Mouse (Mus musculus) neural tube, embryonic 15.5 days (tissue): ENCODE measurements around the gene Plk4. TPM values are rescaled to one million over a fixed set of nuclear protein-coding genes. Genes with fewer than 3 reads are reported as not detected.
"Not testable (repeated sequence)": the region's sequence is repeated elsewhere in the genome, so short reads cannot be mapped to it uniquely, and the experiment has no call there.

Experiments used
- ATAC-seq: fragments of 200-750 bp; cut with Nextera tagmentation; 2 replicates; pipeline ENCODE4 v1.8.0; 2017; ENCODE audit warnings: mild to moderate bottlenecking, moderate TSS enrichment, moderate library complexity; ENCODE audit not compliant: low FRiP score
- H3K27ac ChIP-seq: fragments of 300-500 bp; sonication (generic); replicated peaks from 2 replicates; pipeline ENCODE4 v1.5.1; 2015; ENCODE audit warnings: mild to moderate bottlenecking, inconsistent platforms
- H3K27me3 ChIP-seq: fragments of 300-500 bp; sonication (generic); replicated peaks from 2 replicates; pipeline ENCODE4 v1.6.1; 2015; ENCODE audit warnings: inconsistent platforms
- H3K36me3 ChIP-seq: fragments of 300-500 bp; sonication (generic); 2 replicates; pipeline ENCODE4 v1.6.1; 2015; ENCODE audit warnings: inconsistent platforms
- H3K4me1 ChIP-seq: fragments of 300-500 bp; sonication (generic); 2 replicates; pipeline ENCODE4 v1.6.1; 2015; ENCODE audit warnings: inconsistent platforms
- H3K4me2 ChIP-seq: fragments of 300-500 bp; sonication (generic); 2 replicates; pipeline ENCODE4 v1.6.1; 2015; ENCODE audit warnings: inconsistent platforms, mild to moderate bottlenecking, moderate library complexity
- H3K4me3 ChIP-seq: fragments of 300-500 bp; sonication (generic); replicated peaks from 2 replicates; pipeline ENCODE4 v1.5.1; 2015; ENCODE audit warnings: mild to moderate bottlenecking, inconsistent platforms
- H3K9ac ChIP-seq: fragments of 300-500 bp; sonication (generic); replicated peaks from 2 replicates; pipeline ENCODE4 v1.6.1; 2015; ENCODE audit warnings: mild to moderate bottlenecking, inconsistent platforms
- H3K9me3 ChIP-seq: fragments of 300-500 bp; sonication (generic); replicated peaks from 2 replicates; pipeline ENCODE4 v1.6.1; 2016; ENCODE audit warnings: inconsistent platforms
- WGBS: fragments of 180-500 bp; shearing (Covaris S2); methylation state at CpG from one replicate; pipeline ENCODE4 v1.1.7; 2015; ENCODE audit warnings: mixed read lengths; 5-methylcytosine and 5-hydroxymethylcytosine counted together
- polyA plus RNA-seq: library from polyadenylated mRNA; unstranded; fragments of >200 nt; fragmentation: Nextera tagmentation; extraction: Ambion mirVana; gene quantifications from 2 replicates; pipeline ENCODE4 v1.2.1, GENCODE M21; 2015

Plk4 gene
- polyA plus RNA-seq, 1 experiment from 2014 or later = 13.2 TPM

DNA sequence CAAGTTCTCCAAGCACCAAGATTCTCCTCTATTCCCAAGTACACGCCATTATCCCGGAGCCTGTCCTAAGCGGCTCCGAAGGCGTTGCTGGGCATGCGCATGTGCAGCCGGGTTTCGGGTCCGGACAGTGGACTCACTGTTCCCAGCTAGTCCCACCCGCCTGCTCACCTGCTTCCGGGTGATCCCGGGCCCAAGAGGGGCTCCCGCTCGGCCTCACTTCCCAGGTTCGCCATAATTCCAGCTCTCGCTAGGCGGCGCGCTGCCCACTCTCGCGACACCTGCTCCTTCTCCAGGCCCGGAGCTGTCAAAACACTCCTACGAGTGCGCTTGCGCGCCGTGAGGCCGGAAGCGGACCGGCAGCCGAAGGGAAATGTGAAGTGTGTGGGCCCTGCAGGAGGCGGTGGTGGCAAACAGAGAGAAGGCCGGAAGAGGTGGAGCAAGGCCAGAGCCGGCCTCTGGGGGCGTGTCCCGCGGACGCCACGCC lies 46.7 kb downstream of the Plk4 start, which contains the start of gene Mfsd8:
TSS of gene Mfsd8 (minus strand) at position 414 of the 484 bp plus-strand sequence.
- 2% methylated on average over 39 of the region's 39 CpGs for WGBS
- Histone ChIP-seq H3K4me3 (peak within 1 kb of the TSS; percentile 52), H3K27ac (peak within 1 kb of the TSS; percentile 83), H3K9ac (peak within 1 kb of the TSS; percentile 55), H3K4me2 (peak within 1 kb of the TSS; percentile 68)
- not testable (repeated sequence) for H3K9me3 ChIP-seq, H3K4me1 ChIP-seq, H3K27me3 ChIP-seq, H3K36me3 ChIP-seq
- ATAC-seq = peak; percentile 99

DNA sequence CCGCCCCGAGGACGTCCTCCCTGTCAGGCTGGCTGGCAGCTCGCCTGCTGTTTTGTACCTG lies 47.0 kb downstream of the Plk4 start, which contains the start of gene Abhd18:
TSS of gene Abhd18 (plus strand) at position 14 of the 61 bp plus-strand sequence.
- 0% methylated on average over 1 of the region's 4 CpGs for whole genome bisulfite sequencing
- peak within 1 kb of the TSS; percentile 68 for H3K4me2 ChIP-seq
- H3K27me3 ChIP-seq, H3K9me3 ChIP-seq, H3K4me1 ChIP-seq, H3K36me3 ChIP-seq, ATAC-seq: not testable (repeated sequence)
- H3K27ac ChIP-seq = peak within 1 kb of the TSS; percentile 83
- H3K4me3 ChIP-seq = peak within 1 kb of the TSS; percentile 52
- peak within 1 kb of the TSS; percentile 55 for H3K9ac ChIP-seq

DNA sequence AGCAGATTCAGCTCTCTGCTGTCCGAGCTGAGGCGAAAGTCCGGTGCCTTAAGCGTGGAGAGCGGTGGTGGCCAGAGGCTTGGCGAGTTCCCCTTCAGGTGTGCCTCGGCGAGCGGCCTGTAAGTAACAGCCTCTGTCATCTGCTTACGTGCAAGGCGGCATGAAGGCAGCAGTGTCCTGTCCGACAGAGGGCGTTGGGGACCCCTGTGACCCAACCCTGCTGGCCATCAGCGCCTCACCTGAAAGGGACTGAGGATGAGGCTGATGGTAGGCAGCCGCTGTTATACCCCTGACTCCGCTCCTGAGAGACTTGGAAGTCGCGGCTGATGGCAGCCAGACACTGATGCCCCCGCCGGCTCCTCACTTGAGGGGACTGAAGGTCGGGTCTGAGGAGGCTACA lies 47.2 kb downstream of the Plk4 start:
- Histone ChIP-seq H3K4me2 (peak overlapping the region; percentile 68), H3K27ac (peak overlapping the region; percentile 77), H3K9ac (peak overlapping the region; percentile 55), H3K4me3 (peak overlapping the region; percentile 52)
- not testable (repeated sequence) for H3K27me3 ChIP-seq, ATAC-seq, H3K36me3 ChIP-seq, H3K4me1 ChIP-seq, H3K9me3 ChIP-seq
- under 1% methylated on average over 19 of the region's 21 CpGs for WGBS

DNA sequence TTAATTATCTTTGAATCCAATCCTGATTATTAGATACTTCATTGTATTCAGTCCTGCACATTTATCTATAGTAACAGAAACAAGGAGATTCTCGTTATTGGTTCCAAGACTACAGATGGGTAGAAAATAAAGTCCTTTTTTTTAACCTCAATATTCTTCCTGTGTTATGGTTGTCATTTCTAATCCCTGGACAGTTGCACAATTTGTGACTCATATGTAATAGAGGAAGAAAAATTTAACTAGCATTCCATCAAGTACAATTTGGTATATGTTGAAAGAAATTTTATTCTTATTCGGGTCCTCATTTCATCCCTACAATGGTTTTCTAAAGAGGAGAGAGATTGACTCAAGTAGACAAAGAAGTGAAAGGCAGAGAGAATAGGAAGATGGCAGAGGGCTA lies 48.1 kb downstream of the Plk4 start:
- H3K27me3 ChIP-seq, H3K9me3 ChIP-seq, H3K36me3 ChIP-seq, H3K27ac ChIP-seq, H3K4me1 ChIP-seq, H3K9ac ChIP-seq, ATAC-seq, H3K4me3 ChIP-seq: not testable (repeated sequence)
- peak overlapping the region; percentile 68; the same call in 1 of the 2 replicates for H3K4me2 ChIP-seq
- 97% methylated on average over 2 of the region's 2 CpGs for WGBS

DNA sequence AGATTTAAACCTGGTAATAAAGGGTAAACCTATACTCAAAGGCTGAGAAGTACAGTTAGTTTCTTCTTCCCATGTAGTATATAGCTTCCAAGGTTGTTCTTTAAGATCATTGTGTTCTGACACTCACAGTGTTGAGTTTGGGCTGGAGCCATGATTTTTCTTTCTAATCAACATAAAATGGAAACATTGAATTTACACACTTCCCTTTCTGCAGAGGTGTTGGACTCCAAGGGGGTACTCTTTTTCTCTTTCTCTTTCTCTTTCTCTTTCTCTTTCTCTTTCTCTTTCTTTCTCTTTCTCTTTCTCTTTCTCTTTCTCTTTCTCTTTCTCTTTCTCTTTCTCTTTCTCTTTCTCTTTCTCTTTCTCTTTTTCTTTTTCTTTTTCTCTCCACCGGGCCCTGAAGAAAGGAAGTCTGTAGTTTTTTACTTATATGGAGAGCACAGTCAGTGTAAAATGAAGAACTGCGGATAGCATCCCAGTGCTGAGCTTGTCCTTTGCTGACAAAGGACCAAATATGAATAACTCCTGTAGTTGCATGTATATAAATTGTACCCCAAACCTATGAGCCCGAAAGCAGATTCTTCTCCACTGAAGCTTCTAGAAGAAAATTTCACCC lies 53.4 kb downstream of the Plk4 start:
- H3K9me3 ChIP-seq, H3K4me2 ChIP-seq, H3K9ac ChIP-seq, H3K27ac ChIP-seq, H3K36me3 ChIP-seq, H3K27me3 ChIP-seq, H3K4me1 ChIP-seq, ATAC-seq, H3K4me3 ChIP-seq: not testable (repeated sequence)
- WGBS = 94% methylated on average over 3 of the region's 3 CpGs

Other genes starting within 250 kb of the Plk4 start
- gene Slc25a31, start 91.2 kb upstream of the Plk4 start, polyA plus RNA-seq = 0.08 and 0.41 TPM in 2 replicates
- 46.4 and 55.7 TPM in 2 replicates for gene Hspa4l, start 55.5 kb upstream of the Plk4 start, polyA plus RNA-seq
- gene Mfsd8, start 46.9 kb downstream of the Plk4 start, polyA plus RNA-seq = 10.4 and 10.9 TPM in 2 replicates
- gene Abhd18, start 47.0 kb downstream of the Plk4 start, polyA plus RNA-seq = 17.2 and 19.2 TPM in 2 replicates
- gene 1700034I23Rik, start 102.5 kb downstream of the Plk4 start, polyA plus RNA-seq = 0.64 and 0.73 TPM in 2 replicates
- 4.9 and 5.7 TPM in 2 replicates for gene Larp1b, start 149.8 kb downstream of the Plk4 start, polyA plus RNA-seq